Mouse (Mus musculus) cerebellum, adult 9-11 months (tissue): ENCODE results near the gene L3mbtl4.
A peak's percentile ranks its signal among the peaks of the same experiment; 100 is the strongest.

Source experiments
- DNase-seq: peaks from one replicate; pipeline ENCODE4 v3.0.0; 2022

Gene L3mbtl4

DNA sequence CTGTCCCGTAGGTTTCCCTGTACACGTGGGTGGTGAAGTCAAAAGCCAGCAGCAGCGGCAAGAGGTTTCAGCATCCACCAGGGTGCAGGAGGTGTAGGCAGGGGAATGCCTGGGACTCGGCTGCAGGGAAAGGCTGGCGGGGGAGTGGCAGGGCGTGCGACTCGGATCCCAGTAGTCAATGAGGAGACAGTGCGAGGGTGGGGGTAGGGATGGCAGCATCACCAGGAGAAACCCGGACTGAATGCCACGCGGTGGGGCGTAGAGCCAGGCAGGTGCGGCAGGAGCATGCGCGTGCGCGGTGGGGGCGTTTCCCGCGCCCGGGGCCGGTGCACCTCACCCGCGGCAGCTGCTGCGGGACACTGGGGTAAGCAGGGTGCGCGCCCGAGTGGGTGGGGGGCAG is at the start of gene L3mbtl4:
L3mbtl4 (plus strand) TSS at position 271 of the 400 bp plus-strand sequence.
- peak; percentile 15 for DNase-seq

DNA sequence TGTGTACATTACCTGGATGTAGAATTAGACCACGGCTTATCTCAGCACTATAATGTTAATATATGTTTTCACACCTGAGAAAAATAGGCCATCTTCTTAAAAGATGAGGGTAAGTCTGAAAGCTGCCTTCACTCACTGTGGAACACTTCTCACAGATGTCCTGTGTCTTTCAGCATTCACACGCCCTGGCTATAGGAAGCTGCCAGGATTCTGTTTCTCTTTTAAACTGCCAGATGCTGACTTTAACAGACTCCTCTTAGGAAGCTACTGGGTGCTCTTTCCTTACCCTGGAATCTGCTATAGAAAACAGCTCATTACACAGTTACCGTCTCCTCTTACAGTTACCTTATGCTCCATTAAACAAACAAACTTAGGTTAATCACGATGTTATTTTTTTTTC is 43.1 kb upstream of the L3mbtl4 start:
- DNase-seq, result no peak

DNA sequence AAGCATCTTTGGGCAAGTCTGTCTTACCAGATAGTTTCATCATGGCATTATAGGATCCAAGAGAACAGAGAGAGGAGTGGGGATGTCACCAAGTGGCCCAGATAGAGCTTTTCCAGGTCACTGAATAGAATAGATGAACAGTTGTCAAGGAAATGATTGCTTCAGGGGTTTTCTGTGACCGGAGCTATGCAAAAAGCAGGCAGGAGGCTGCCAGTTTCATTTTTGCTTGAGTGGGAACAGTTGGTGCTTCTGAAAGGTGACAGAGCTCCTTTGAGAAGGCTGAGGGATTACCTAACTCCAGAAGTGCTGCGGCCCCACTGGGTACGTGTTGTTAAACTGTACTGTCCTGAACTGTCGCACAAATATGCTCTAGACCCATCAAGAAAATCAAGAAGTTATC is 38.2 kb upstream of the L3mbtl4 start:
- DNase-seq, result peak; percentile 54

DNA sequence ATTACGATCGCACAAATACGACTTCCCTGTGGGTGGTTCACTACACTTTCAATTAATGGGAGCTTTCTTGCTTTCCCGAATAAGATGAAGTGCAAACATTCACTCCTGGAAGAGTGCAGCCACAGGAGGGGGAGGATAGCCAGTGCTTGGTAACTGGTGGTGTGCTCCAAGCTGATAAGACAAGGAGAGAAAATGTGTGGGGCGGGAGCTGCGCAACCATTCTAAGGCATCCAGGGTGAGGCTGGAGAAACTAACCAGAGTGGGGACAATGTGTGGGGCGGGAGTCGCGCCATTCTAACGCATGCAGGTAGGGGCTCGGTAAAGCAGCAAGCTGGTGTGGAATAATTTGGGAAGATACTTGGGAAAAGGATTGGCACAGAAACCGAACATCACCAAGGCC is 36.6 kb upstream of the L3mbtl4 start:
- DNase-seq, result no peak

DNA sequence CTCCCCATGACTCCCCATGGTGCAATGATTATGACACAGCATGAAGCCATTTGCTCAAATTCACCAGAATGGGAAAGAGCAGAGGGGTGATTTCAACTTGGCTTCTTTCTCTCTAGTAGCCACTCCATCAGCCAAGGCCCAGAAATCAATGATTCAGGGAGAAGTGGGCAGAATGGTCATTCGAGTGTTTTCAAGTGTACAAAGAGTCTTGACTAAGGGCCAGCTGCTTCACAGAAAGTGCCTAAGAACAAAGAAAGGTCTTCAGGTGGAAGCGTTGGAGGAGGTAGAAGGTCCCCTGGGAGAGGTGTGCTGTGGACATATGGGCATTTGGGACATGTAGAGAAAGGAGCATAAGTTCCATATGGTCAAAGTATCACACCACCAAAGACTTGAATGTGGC is 33.4 kb upstream of the L3mbtl4 start:
- no peak for DNase-seq

DNA sequence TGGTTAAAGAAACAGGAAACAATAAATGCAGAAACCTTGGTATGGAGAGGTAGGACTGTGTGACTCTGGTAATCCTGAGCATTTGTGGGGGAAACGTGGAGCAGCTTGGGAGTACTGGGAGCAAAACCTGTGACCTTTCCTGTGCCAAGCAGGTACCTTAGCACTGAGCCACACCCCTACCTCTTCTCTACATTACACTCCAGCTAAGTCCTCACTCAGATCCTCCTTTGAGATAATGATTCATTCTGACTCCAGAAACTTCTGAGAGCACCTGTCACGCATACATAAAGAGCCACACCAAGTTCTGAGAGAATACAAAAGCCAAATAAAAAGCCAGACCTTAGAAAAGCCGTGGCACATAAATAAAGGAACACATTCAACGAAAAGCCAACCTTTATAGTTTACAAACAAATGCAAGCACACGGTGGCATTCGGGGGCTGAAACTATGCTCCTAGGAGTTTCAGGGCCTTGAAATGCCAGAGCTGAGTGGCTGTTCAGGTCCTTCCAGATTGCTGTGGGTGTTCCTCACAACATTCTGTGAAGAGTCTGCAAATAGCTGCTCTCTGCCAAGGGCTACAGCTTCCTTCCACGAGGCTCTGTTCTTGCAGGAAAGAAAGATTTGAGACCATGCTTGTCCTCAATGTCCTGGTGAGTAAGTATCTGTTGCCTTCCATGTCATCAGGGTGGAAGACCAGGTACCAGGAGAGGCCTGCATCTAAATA is 8.6 kb upstream of the L3mbtl4 start:
- DNase-seq, result no peak

DNA sequence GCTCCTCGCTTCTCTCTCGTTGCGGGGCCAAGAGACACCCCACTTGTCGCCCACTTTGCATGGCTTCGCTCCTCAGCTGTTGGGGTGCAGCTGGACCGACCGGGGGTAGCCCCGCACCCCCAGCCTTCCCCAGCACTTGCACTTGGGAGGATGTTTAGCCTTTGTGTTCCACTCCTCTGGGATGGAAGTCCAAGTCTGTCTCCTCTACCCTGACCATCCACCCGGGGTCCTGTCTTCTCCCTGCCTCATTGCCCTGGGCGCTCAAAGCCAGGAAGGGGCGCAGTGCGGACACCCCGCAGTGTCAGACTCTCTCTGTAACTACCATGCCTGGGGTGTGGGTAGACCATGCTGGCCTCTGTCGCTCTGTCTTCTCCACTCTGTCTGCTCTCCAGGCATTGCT is 357 bp downstream of the L3mbtl4 start:
- DNase-seq, result no peak

DNA sequence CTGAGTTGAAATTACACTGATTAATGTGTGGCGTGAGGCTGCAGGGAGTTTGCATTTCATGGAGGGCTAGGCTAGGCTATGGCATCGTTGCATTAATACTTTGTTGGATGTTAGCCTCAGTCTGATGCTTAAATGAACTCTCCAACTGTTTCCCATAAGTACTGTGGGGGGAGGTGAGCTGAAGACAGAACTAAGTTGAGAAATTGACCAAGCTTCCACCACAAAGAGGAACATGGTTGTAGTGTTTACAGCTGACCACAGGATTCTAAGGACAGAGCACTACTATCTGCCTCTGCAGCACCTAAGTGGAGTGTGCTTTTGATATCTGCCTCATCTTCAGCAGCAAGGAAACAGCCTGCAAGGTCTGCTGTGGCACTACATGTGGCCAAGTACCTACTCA is 1.5 kb downstream of the L3mbtl4 start:
- no peak for DNase-seq

DNA sequence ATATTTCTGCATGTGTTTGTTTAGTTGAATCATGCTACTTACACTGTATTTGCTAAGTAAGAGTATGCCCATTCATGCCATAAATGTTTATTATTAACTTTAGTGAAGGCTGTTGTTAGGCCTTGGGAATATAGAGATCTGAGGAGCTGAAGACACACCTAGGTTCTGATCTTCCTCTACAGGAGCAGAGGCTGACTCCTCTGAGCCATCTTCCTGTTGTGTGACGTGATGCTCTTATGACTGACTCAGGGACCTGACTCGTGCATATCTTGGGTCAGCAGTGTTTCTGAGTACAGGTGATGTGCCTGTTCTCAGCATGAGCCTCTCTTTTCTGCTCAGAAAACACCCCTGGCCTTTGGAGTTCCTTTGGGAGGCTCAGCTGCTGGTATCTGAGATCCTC is 7.3 kb downstream of the L3mbtl4 start:
- DNase-seq, result no peak

DNA sequence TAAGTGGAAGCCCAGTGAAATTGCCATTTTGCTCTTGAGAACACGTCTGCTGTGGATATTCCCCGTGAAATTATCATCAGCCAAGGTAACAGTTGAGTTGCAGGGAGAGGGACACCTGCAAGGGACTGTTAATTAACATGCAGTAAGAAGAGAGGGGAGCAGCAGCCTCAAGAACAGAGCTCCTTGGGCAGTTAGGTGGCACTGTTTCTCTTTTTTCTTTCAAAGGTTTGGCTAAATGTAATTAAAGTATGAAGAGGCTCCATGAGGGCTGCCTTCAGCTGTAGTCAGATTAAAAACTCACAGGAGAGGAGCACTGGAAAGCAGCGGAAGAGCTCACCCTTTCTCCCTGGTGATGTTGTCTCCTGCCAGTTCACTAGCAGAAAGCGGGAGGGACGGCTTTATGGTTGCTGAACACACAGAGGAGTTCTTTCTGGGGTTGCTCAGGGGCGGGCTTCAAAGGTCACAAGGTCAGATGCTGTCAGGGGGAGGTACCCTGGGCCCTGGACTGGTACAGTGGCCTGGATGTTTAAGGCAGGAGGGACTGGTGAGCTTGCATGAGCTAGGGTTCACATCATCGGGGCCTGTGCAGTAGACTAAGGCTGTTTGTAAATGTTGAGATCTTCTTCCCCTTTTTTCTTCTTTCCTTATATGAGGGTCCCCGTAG is 11.7 kb downstream of the L3mbtl4 start:
- no peak for DNase-seq

DNA sequence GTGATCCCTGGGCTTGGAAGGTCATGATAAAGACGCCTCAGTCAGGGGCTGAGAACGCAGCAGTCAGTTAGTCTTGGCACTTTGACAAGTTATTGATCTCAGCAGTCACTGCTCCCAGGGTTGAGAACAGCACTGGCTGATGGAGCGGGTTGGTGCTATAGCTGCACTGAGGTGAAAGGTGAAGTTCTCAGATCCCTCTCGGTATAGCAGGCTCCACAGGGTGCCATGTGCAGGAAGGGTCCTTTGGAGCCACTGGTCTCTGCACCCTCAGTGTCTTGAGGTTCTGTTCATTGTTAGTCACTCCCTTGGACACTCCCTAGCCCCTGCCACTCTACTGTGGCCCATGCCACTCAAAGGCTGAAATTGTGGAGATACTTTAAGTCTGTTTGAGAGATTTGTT is 14.5 kb downstream of the L3mbtl4 start:
- no peak for DNase-seq

DNA sequence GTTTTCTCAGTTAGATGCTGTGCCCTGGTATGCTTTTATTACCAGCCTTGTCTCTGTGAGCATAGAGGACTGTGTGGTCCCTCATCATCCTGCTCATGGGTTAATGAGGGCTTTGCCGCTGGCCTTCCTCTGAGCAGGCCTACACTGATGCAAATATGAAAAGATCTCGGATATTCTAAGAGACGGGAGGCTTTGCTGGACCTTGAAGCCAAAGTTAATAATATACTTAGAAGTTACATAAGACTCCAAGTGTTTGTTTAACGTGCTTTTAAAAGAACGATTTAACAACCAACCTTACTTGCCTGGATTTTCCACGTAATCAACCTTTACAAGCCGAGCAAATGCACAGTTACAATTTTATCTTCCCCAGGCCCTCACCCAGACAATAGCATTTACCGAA is 15.1 kb downstream of the L3mbtl4 start:
- no peak for DNase-seq

DNA sequence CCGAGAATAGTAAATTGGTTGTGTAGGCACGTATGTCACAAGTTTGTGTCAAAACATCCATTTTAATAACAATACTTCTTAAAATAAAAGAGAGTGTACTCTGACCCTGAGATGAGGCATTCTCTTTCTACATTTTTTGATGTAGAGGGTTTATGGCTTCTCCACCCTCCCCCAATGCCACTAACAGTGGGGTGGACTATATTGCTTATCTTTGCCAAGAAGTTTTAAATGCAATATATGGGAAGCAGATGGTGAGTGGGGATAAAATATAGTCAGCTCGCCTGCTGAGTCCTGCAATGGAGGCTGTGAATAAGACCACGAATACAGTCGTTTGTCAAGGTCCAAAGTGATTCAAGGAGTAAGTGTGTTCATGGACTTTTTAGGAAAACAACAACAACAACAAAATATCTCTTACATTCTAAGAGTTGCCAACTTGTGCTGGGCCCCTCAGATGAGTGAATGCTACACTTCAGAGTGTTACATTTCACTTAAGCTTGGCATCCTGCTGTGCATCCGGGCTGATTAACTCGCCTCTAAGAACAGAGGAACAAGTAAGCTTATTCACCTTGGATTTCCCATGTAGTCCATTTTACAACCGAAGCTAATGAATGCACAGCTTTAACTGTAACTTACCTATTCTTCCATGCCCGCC is 18.2 kb downstream of the L3mbtl4 start:
- no peak for DNase-seq

DNA sequence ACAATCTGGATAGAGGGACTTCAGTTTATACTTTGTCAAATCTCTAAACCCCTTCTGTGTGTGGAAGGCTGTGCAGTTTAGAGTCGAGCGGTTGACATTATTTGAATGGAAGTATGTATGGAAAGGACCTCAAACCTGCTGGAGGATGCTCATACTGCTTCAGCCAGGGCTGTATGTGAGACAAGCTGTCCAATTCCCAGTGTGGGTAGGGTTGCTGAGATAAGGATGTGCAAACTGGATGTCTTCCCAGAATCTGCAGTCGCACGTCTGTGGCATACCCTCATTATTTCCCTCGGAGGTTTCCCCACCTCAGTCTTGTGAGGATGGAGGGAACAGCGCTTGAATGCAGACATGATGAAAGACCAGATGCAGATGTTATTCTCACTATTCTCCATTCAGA is 34.8 kb downstream of the L3mbtl4 start:
- no peak for DNase-seq

DNA sequence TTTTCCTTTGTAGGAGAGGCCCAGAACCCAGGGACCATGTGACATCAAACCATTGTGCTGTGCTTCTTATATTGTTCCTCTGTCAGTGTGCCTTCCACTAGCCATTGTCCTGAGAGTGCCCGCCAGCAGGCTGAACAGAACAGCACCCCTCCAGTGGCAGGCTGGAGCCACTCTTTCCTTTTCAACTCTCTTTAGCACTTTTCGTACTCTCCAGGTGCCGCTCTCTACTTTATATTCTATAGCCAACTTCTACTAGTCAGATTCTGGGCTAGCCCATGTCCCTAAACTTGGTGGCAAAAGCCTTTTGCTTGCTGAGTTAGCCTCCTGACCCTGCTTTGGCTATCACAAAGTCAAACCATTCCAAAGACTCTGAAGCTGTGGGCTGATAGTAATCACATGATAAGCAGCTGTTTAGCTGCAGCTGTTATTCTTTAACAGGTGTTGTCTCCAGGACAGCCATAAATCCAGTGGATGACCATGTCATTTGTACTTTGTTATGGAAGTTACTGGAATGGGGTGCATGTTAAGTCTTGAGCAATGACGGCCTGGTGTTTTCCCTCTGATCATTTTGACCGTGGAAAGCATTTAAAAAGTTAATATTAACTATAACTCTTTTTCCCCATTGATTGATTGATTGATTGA is 38.8 kb downstream of the L3mbtl4 start:
- DNase-seq, result no peak

DNA sequence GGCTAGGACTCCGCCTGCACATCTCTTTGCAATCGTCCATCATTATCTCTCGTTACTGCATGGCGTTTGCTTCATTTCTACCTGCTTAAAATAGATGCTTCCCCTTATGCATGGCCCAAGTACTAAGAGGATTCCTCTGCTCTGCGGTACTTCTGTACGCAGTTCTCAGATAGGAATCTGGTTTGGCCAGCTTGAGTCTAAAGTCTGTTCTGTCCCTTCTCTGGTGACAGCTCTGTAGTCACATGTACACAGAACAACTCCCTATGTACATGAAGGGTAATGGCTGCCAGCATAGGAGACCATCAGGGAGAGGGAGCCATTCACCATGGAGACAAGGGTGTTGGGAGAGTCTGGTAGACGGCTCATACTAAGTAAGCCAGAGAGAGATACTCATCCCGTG is 47.3 kb downstream of the L3mbtl4 start:
- no peak for DNase-seq

DNA sequence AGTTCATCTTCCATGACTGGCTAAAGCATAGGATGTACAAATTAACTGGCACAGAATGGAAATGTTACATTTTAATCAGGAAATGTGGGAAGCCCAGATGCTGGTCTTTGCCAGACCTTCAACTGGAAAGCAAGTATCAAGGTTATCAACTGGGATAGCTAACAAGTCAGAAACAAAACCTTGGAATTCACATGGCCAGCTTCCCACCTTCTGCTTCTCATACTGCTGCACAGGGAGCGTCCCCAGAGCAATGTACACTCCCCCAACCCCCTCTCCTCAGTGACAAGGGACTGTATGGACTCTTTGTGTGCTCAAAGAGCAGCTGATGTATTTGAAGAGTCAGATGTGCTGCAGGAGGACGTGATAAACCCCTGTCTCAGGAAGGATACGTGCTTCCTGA is 49.0 kb downstream of the L3mbtl4 start:
- no peak for DNase-seq

DNA sequence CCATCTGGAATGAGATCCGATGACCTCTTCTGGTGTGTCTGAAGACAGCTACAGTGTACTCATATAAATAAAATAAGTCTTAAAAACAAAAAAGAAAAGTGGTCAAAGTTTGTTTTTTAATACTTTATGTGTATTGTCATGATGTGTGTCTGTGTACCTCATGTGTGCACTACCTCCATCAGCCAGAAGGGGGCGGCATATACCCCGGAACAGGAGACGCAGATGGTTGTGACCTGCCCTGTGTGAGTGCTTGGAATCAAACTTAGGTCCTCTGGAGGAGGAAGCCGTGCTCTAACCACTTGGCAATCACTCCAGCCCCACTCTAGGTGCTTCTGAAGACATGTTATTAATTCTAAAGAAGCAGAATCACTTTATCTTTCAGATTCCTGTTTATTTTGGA is 58.6 kb downstream of the L3mbtl4 start:
- no peak for DNase-seq

DNA sequence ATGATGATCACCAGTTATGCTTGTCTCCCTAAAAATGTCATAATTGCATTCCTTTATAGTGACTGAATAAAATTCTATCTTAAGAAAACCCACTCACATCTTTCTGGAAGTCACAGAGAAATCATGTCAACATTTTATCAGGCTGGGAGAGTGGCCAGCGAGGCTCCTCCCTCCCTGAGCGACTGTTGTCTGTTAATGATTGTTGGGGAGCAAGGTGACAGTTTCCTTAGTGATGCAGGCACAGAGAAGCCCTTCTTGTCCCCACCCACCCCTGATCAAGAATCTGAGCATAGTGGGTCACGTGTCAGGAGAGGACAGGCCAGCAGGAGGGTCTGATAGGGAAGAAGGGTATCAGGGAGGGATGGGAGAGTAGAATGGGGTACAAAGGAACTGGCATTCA is 59.8 kb downstream of the L3mbtl4 start:
- DNase-seq, result no peak

DNA sequence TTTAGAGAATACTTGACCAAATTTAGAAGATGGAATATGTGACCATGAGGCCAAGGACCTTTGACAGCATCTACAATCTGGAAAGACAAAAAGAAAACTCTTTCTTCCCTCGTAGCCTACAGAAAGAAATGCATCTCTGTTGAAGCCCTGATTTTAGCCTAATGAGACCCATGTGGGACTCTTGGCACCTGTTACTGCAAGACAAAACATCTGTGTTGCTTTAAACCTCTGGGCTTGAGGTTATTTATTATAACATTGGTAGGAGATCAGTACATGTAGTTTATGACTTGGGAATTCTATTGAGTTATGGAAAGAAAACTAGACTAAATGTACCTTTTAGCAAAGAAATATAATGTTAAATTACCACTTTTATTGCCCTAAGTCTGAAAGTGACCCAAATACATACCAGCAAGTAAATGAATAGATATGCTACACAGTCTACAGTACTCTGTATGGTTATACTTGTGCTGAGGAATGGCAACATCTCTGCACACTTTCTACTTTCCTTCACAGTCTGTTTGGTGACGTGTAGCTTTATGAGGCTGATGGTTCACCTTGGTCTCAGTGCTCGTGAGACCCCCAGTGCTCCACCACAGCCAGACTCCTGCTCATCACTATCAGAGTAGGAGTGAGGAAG is 65.4 kb downstream of the L3mbtl4 start:
- no peak for DNase-seq

DNA sequence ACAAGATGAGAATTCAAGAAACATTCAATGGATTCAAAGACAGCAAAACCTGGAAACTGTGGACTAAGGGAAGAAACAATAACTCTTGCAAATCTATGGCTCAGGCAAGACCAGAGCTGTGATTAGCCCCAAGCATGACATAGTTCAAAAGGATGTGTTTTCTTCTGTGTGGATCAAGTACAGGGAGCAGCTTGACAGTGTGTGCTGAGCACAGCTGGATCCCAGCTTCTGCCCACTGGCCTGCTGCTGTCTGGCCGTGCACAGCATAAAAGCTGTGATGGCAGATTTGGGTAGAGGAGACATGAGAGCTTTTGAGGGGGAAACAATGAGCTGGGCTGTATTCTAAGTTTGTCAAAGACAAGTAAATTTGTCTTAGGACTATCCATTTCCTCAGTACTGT is 84.1 kb downstream of the L3mbtl4 start:
- DNase-seq, result no peak

DNA sequence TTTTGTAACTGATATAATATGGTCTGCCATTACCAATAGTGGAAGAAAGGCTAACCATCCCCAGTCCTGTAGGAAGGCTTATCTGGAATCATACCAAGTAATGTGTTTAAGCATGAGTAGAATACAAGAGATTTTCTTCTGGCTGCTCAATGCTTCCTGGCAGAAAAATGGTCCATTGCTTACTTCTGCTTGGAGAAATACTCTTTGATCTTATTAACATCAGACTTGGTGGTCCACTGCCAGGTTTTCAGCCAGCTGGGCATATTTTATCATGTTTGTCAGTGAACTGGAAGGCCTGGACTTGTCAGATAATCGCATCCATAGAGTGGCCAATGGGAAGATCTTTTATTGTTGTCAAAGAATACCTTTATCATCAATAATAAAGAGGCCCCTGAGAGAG is 97.5 kb downstream of the L3mbtl4 start:
- no peak for DNase-seq

DNA sequence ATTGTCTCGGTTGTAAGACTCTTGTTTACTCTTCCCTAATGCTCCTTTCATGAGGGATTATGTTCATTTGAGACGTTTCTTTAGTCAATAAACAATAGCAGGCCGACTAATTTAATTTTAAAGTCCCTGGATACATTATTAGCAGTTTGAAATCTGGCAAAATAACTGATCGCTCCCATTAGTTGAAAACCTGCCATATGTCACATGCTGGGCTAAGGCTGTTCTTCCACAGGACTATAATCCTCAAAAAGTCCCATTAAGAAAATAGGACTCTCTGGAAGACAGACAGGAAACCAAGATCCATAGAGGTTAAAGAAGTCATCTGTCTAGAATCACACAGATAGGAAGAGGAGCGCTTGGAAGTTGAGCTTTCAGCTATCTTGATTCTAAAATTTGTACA is 114.9 kb downstream of the L3mbtl4 start:
- DNase-seq, result no peak
